Mouse (Mus musculus): ENCODE measurements around the gene Hsp90ab1.

- TF ChIP-seq CTCF (IDR thresholded peaks at IDR 0.05; ENCODE audit: low read depth) (no peak), EP300 (optimal IDR thresholded peaks at IDR 0.05) (no peak)
Observed at GRCm38 (mm10) chr17:45538394-45538793, 34.7 kb downstream of the Hsp90ab1 start.
